Mouse (Mus musculus) embryonic facial prominence, embryonic 11.5 days (tissue): Measurements from ENCODE around the gene Slc29a4. TPM values are rescaled to one million over a fixed set of nuclear protein-coding genes. Genes with fewer than 3 reads are reported as not detected.
A peak's percentile ranks its signal among the peaks of the same experiment; 100 is the strongest.

Experiments
- ATAC-seq: fragments of 200-750 bp; cut with Nextera tagmentation; replicated peaks from 2 replicates; pipeline ENCODE4 v1.8.0; 2017; ENCODE audit warnings: low read depth; ENCODE audit not compliant: insufficient number of reproducible peaks, low FRiP score, low TSS enrichment
- DNase-seq: peaks from one replicate; pipeline ENCODE4 v3.0.0-alpha.2; 2015; ENCODE audit warnings: low spot score
- H3K27ac ChIP-seq: fragments of 300-500 bp; sonication (generic); replicated peaks from 2 replicates; pipeline ENCODE4 v1.5.1; 2014; ENCODE audit warnings: mild to moderate bottlenecking, low read depth, low read length, control low read depth
- H3K27me3 ChIP-seq: fragments of 300-500 bp; sonication (generic); 2 replicates; pipeline ENCODE4 v1.6.1; 2014; ENCODE audit warnings: mild to moderate bottlenecking, low read length, moderate library complexity, mixed read lengths; ENCODE audit not compliant: control insufficient read depth, insufficient read depth
- H3K36me3 ChIP-seq: fragments of 300-500 bp; sonication (generic); replicated peaks from 2 replicates; pipeline ENCODE4 v1.6.1; 2014; ENCODE audit warnings: low read depth, mild to moderate bottlenecking, low read length, moderate library complexity, mixed read lengths; ENCODE audit not compliant: control insufficient read depth, insufficient read depth
- H3K4me1 ChIP-seq: fragments of 300-500 bp; sonication (generic); 2 replicates; pipeline ENCODE4 v1.6.1; 2014; ENCODE audit warnings: low read length, mixed read lengths; ENCODE audit not compliant: control insufficient read depth, insufficient read depth
- H3K4me2 ChIP-seq: fragments of 300-500 bp; sonication (generic); 2 replicates; pipeline ENCODE4 v1.6.1; 2014; ENCODE audit warnings: low read depth, mild to moderate bottlenecking, control low read depth, low read length, moderate library complexity
- H3K4me3 ChIP-seq: fragments of 300-500 bp; sonication (generic); 2 replicates; pipeline ENCODE4 v1.5.1; 2014; ENCODE audit warnings: low read depth, low read length, control low read depth
- H3K9ac ChIP-seq: fragments of 300-500 bp; sonication (generic); replicated peaks from 2 replicates; pipeline ENCODE4 v1.6.1; 2014; ENCODE audit warnings: mild to moderate bottlenecking, control low read depth, low read length
- H3K9me3 ChIP-seq: fragments of 300-500 bp; sonication (generic); replicated peaks from 2 replicates; pipeline ENCODE4 v1.6.1; 2016; ENCODE audit warnings: mild to moderate bottlenecking, low read length, inconsistent platforms, mixed read lengths; ENCODE audit not compliant: control insufficient read depth
- WGBS: fragments of 180-500 bp; shearing (Covaris S2); extraction: QIAGEN DNeasy Blood & Tissue Kit; methylation state at CpG from one replicate; pipeline ENCODE4 v1.1.7; 2014; 5-methylcytosine and 5-hydroxymethylcytosine counted together
- polyA plus RNA-seq: library from polyadenylated mRNA; unstranded; fragments of >200 nt; fragmentation: Nextera tagmentation; extraction: Ambion mirVana; gene quantifications from 2 replicates; pipeline ENCODE4 v1.2.1, GENCODE M21; 2014

Slc29a4 gene
- polyA plus RNA-seq, 1 experiment from 2014 or later, result 9.5 TPM

- Histone ChIP-seq H3K9ac (no peak overlapping the region), H3K4me3 (no peak overlapping the region), H3K27ac (peak overlapping the region; percentile 41; the same call in 1 of the 2 replicates), H3K27me3 (no peaks in the 10 kb centered on the region), H3K4me2 (no peak overlapping the region), H3K4me1 (no peaks in the 10 kb centered on the region), H3K9me3 (no peaks in the 10 kb centered on the region), H3K36me3 (peaks cover 20% of the 10 kb centered on the region)
- DNase-seq, result peak; percentile 49
- no peak for ATAC-seq
- 48% methylated on average over 10 of the region's 10 CpGs for WGBS
Observed at GRCm38 (mm10) chr5:142768352-142769267, 76.3 kb downstream of the Slc29a4 start.

- ATAC-seq (no peak), DNase-seq (no peak)
- H3K27ac ChIP-seq, result no peak overlapping the region
- WGBS, result 73% methylated on average over 5 of the region's 5 CpGs
- H3K4me2 ChIP-seq, result no peak overlapping the region
- no peaks in the 10 kb centered on the region for H3K27me3 ChIP-seq
- H3K9me3 ChIP-seq, result no peaks in the 10 kb centered on the region
- H3K36me3 ChIP-seq, result peaks cover 17% of the 10 kb centered on the region
- no peak overlapping the region for H3K4me3 ChIP-seq
- H3K9ac ChIP-seq, result no peak overlapping the region
- no peaks in the 10 kb centered on the region for H3K4me1 ChIP-seq
Observed at GRCm38 (mm10) chr5:142769641-142770040, 77.3 kb downstream of the Slc29a4 start.

- Histone ChIP-seq H3K36me3 (peaks cover 27% of the 10 kb centered on the region), H3K9ac (no peak overlapping the region), H3K4me3 (no peak overlapping the region), H3K27me3 (no peaks in the 10 kb centered on the region), H3K9me3 (no peaks in the 10 kb centered on the region), H3K27ac (no peak overlapping the region), H3K4me2 (no peak overlapping the region), H3K4me1 (no peaks in the 10 kb centered on the region)
- ATAC-seq (no peak), DNase-seq (no peak)
- 87% methylated on average over 4 of the region's 4 CpGs for WGBS
Observed at GRCm38 (mm10) chr5:142771034-142771433, 78.7 kb downstream of the Slc29a4 start.

- peaks cover 27% of the 10 kb centered on the region for H3K36me3 ChIP-seq
Observed at GRCm38 (mm10) chr5:142771964-142772363, 79.7 kb downstream of the Slc29a4 start.

More at GRCm38 (mm10) chr5:142771964-142772363, 79.7 kb downstream of the Slc29a4 start:
- Histone ChIP-seq H3K4me3 (no peak overlapping the region), H3K27me3 (no peaks in the 10 kb centered on the region), H3K9ac (no peak overlapping the region), H3K9me3 (no peaks in the 10 kb centered on the region), H3K27ac (no peak overlapping the region), H3K4me2 (no peak overlapping the region), H3K4me1 (no peaks in the 10 kb centered on the region)
- DNase-seq (no peak), ATAC-seq (no peak)
- 93% methylated on average over 15 of the region's 15 CpGs for WGBS

Other genes with a start within 250 kb of the Slc29a4 start
- gene Ap5z1, start 228.6 kb upstream of the Slc29a4 start, polyA plus RNA-seq, result 5.5 and 8.0 TPM in 2 replicates
- 0.21 and 0.26 TPM in 2 replicates for gene Papolb, start 162.4 kb upstream of the Slc29a4 start, polyA plus RNA-seq
- gene Radil, start 141.4 kb upstream of the Slc29a4 start, polyA plus RNA-seq, result 1.9 and 2.4 TPM in 2 replicates
- 3.9 and 5.5 TPM in 2 replicates for gene Mmd2, start 83.7 kb upstream of the Slc29a4 start, polyA plus RNA-seq
- 61.2 and 62.4 TPM in 2 replicates for gene Wipi2, start 64.8 kb upstream of the Slc29a4 start, polyA plus RNA-seq
- gene Tnrc18, start 125.2 kb downstream of the Slc29a4 start, polyA plus RNA-seq, result 26.4 and 31.0 TPM in 2 replicates
- gene Fbxl18, start 202.9 kb downstream of the Slc29a4 start, polyA plus RNA-seq, result 7.6 and 8.4 TPM in 2 replicates
- 16,388 and 16,949 TPM in 2 replicates for gene Actb, start 214.2 kb downstream of the Slc29a4 start, polyA plus RNA-seq